Mouse (Mus musculus): Measurements from ENCODE around the gene Man1a2. TPM values are rescaled to one million over a fixed set of nuclear protein-coding genes. Genes with fewer than 3 reads are reported as not detected.

The Man1a2 gene
- polyA plus RNA-seq, 1 experiment from 2014 or later: 53.1 TPM

DNA sequence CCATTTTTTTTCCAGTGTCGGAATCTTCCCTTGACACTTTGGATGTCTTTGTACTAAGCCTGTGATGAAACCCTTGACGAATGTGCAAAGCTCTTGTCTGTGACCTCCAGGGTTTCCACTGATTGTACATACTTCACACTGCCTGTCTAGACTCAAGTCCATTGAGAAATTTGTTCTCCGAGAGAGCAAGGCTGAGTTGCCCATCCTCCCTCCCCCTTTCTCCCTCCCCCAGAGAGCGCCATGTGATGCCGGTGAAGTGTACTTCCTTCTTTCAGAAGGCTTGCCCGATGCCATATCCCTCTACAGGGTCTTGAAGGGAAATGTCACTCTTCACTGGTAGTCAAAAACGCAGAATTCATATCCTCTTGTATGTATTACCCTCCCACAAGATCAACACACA, 26.8 kb upstream of the Man1a2 start:
- no peaks in the 10 kb centered on the region for H3K9me3 ChIP-seq (replicated peaks)
- 32% methylated on average over 7 of the region's 7 CpGs for WGBS
- no peak for ATAC-seq (replicated peaks; ENCODE audit: insufficient number of reproducible peaks, insufficient read depth, low FRiP score, low read depth)
- no peak overlapping the region for H3K4me2 ChIP-seq
- peaks cover 31% of the 10 kb centered on the region for H3K4me1 ChIP-seq (replicated peaks)
- no peak overlapping the region for H3K4me3 ChIP-seq
- no peak overlapping the region for H3K27ac ChIP-seq
- no peaks in the 10 kb centered on the region for H3K36me3 ChIP-seq
- H3K27me3 ChIP-seq: no peaks in the 10 kb centered on the region
- H3K9ac ChIP-seq: no peak overlapping the region

DNA sequence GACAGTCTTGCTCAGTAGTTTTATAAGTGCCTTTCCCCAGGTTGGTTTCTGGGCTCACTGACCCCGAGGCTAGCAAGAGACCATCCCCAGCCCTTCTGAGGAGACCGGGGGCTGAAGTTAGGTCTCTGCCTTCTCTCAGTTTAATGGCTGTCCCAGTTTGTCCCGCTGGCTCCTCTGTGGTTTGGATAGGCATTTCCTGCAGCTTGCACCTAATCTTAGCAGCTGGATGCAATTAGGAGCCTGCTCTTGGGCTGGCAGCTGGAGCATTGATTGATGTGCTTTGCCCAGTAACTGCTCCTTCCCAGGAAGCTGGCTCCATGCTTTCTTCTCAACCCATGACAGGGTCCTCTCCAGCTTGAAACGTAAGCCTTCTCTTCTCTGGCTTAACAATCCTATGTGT, 26.2 kb upstream of the Man1a2 start:
- Histone ChIP-seq H3K4me2 (no peak overlapping the region), H3K36me3 (no peaks in the 10 kb centered on the region), H3K4me1 (replicated peaks) (peaks cover 36% of the 10 kb centered on the region), H3K27ac (no peak overlapping the region), H3K4me3 (no peak overlapping the region), H3K9me3 (replicated peaks) (no peaks in the 10 kb centered on the region), H3K9ac (no peak overlapping the region), H3K27me3 (no peaks in the 10 kb centered on the region)
- WGBS: 37% methylated on average over 4 of the region's 4 CpGs
- no peak for ATAC-seq (replicated peaks; ENCODE audit: insufficient number of reproducible peaks, insufficient read depth, low FRiP score, low read depth)

DNA sequence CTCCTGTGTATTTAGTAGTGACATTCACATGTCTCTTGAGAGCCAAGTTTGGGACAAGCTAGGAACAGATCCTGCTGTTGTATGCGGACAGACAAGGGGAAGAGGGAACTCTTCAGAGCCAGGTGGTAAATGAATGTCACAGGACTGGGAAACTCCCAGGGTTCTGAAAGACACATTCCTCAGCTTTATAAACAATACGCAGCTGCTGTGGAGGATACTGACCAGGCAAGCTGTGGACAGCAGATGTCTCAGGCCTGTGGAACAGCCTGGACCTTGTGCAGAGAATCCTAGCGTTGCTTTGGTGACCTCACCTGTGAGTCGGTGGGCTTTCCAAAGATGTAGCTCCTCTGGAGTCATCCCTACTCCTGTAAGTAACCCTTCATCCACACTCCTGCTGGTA, 21.8 kb upstream of the Man1a2 start:
- WGBS: 46% methylated on average over 4 of the region's 4 CpGs

GRCm38 (mm10) chr3:100705128-100705667, 19.9 kb upstream of the Man1a2 start:
- no peak for ATAC-seq (replicated peaks; ENCODE audit: insufficient number of reproducible peaks, insufficient read depth, low FRiP score, low read depth)
- Histone ChIP-seq H3K4me1 (replicated peaks) (peaks cover 37% of the 10 kb centered on the region), H3K36me3 (no peaks in the 10 kb centered on the region), H3K9ac (no peak overlapping the region), H3K4me2 (no peak overlapping the region), H3K27me3 (no peaks in the 10 kb centered on the region), H3K27ac (no peak overlapping the region), H3K4me3 (no peak overlapping the region), H3K9me3 (replicated peaks) (no peaks in the 10 kb centered on the region)
- 56% methylated on average over 11 of the region's 11 CpGs for WGBS

More for the DNA sequence above, 21.8 kb upstream of the Man1a2 start:
- no peak for ATAC-seq (replicated peaks; ENCODE audit: insufficient number of reproducible peaks, insufficient read depth, low FRiP score, low read depth)
- Histone ChIP-seq H3K36me3 (no peaks in the 10 kb centered on the region), H3K27ac (peak overlapping the region; percentile 34; the same call in 1 of the 2 replicates), H3K9ac (no peak overlapping the region), H3K9me3 (replicated peaks) (no peaks in the 10 kb centered on the region), H3K4me1 (replicated peaks) (peaks cover 46% of the 10 kb centered on the region), H3K4me3 (no peak overlapping the region), H3K4me2 (no peak overlapping the region), H3K27me3 (no peaks in the 10 kb centered on the region)

GRCm38 (mm10) chr3:100703847-100704644, 18.7 kb upstream of the Man1a2 start:
- WGBS: 71% methylated on average over 22 of the region's 22 CpGs
- Histone ChIP-seq H3K9me3 (replicated peaks) (no peaks in the 10 kb centered on the region), H3K4me3 (no peak overlapping the region), H3K9ac (no peak overlapping the region), H3K27ac (0 out of 2 replicates have a peak overlapping the region, but pooled peaks have one; percentile 21), H3K36me3 (no peaks in the 10 kb centered on the region), H3K4me2 (no peak overlapping the region), H3K27me3 (no peaks in the 10 kb centered on the region), H3K4me1 (replicated peaks) (peaks cover 37% of the 10 kb centered on the region)
- ATAC-seq (replicated peaks; ENCODE audit: insufficient number of reproducible peaks, insufficient read depth, low FRiP score, low read depth): no peak

GRCm38 (mm10) chr3:100702875-100703846, 17.9 kb upstream of the Man1a2 start:
- Histone ChIP-seq H3K36me3 (no peaks in the 10 kb centered on the region), H3K9me3 (replicated peaks) (no peaks in the 10 kb centered on the region), H3K27me3 (no peaks in the 10 kb centered on the region), H3K27ac (peak overlapping the region; percentile 71), H3K9ac (no peak overlapping the region), H3K4me2 (peak overlapping the region; percentile 36), H3K4me3 (no peak overlapping the region), H3K4me1 (replicated peaks) (peaks cover 37% of the 10 kb centered on the region)
- 23% methylated on average over 15 of the region's 15 CpGs for WGBS
- ATAC-seq (replicated peaks; ENCODE audit: insufficient number of reproducible peaks, insufficient read depth, low FRiP score, low read depth): 0 out of 2 replicates have a peak, but pooled peaks have one; percentile 27

- no peak for ATAC-seq (replicated peaks; ENCODE audit: insufficient number of reproducible peaks, insufficient read depth, low FRiP score, low read depth)
- no peaks in the 10 kb centered on the region for H3K36me3 ChIP-seq
- no peaks in the 10 kb centered on the region for H3K27me3 ChIP-seq
- no peak overlapping the region for H3K4me2 ChIP-seq
- H3K4me1 ChIP-seq (replicated peaks): 0 out of 2 replicates have a peak, but pooled peaks cover 16% of the 10 kb centered on the region
- no peak overlapping the region for H3K4me3 ChIP-seq
- WGBS: 64% methylated on average over 6 of the region's 6 CpGs
- no peaks in the 10 kb centered on the region for H3K9me3 ChIP-seq (replicated peaks)
- H3K27ac ChIP-seq: no peak overlapping the region
- no peak overlapping the region for H3K9ac ChIP-seq
These were observed 3.4 kb upstream of the Man1a2 start for GRCm38 (mm10) chr3:100688747-100689146.

DNA sequence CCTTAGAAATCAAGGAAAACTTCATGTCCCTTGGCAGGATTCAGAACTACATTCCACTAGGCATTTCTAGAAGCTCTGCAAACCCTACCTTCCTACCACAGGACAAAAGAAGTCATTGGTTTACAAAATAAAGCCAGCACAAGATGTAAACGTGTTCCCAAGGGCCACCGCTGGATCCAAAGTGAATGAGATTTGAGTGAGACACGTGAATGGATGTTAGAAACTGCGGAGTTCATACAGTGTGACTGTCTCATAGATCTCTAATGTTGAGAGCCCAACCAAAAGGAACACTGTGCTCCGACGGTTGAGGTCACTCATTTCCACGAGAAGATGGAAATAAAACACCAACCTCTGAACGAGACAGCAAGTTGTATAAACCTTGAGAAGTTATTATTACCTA, 1.5 kb upstream of the Man1a2 start:
- 91% methylated on average over 8 of the region's 8 CpGs for WGBS
- ATAC-seq (replicated peaks; ENCODE audit: insufficient number of reproducible peaks, insufficient read depth, low FRiP score, low read depth): no peak
- Histone ChIP-seq H3K27me3 (no peaks in the 10 kb centered on the region), H3K27ac (no peak overlapping the region), H3K9ac (no peak overlapping the region), H3K36me3 (no peaks in the 10 kb centered on the region), H3K4me3 (0 out of 2 replicates have a peak overlapping the region, but pooled peaks have one; percentile 98), H3K4me2 (peak overlapping the region; percentile 77; the same call in 1 of the 2 replicates), H3K9me3 (replicated peaks) (no peaks in the 10 kb centered on the region), H3K4me1 (replicated peaks) (peaks cover 16% of the 10 kb centered on the region)

- Histone ChIP-seq H3K27ac (peak overlapping the region; percentile 98), H3K9me3 (replicated peaks) (no peaks in the 10 kb centered on the region), H3K4me3 (peak overlapping the region; percentile 98), H3K36me3 (no peaks in the 10 kb centered on the region), H3K27me3 (no peaks in the 10 kb centered on the region), H3K9ac (peak overlapping the region; percentile 93), H3K4me2 (peak overlapping the region; percentile 77), H3K4me1 (replicated peaks) (peaks cover 17% of the 10 kb centered on the region)
- under 1% methylated on average over 41 of the region's 77 CpGs for WGBS
- ATAC-seq (replicated peaks; ENCODE audit: insufficient number of reproducible peaks, insufficient read depth, low FRiP score, low read depth): peak; percentile 86
These were observed 564 bp upstream of the Man1a2 start for GRCm38 (mm10) chr3:100685763-100686370.

DNA sequence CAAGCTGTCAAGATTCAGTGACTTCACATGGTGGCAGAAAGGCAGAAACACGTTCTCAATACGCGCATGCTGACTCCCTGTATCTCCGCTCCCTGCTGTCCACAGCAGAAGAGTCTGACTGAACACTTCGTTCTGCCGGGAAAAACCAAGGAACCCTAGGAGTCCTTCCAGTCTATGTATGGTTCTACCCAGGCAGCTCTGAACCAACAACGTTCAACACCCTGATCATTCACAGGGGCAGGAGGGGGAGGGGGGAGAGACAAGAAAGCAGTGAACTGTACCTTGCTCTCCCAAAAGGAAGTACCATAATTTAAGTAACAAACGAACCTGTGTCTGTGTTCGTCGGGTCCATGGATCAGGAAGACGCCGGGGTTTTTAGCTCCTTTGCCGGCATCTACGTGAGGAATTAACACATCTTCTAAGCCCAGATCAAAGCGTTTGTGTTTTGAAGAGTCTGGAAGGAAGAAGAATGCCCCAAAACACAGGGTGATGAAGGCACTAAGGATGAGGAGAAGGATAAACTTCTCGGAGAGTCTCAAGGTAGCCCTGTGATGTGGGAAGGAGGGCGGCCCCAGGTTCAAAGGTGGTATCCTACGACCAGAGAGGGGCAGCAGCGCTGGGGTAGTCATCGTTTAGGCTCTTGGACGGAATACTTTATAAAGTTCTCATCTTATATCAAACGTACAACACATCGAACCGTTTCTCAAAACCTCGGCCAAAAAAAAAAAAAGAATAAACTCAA, 898 bp downstream of the Man1a2 start:
- Histone ChIP-seq H3K9ac (peak overlapping the region; percentile 93), H3K27me3 (no peaks in the 10 kb centered on the region), H3K36me3 (no peaks in the 10 kb centered on the region), H3K27ac (peak overlapping the region; percentile 98), H3K9me3 (replicated peaks) (no peaks in the 10 kb centered on the region), H3K4me1 (replicated peaks) (peaks cover 23% of the 10 kb centered on the region), H3K4me3 (peak overlapping the region; percentile 98), H3K4me2 (peak overlapping the region; percentile 77)
- ATAC-seq (replicated peaks; ENCODE audit: insufficient number of reproducible peaks, insufficient read depth, low FRiP score, low read depth): no peak
- under 1% methylated on average over 25 of the region's 25 CpGs for WGBS
